Mouse (Mus musculus): ENCODE results near the gene Lgi1. TPM values are rescaled to one million over a fixed set of nuclear protein-coding genes. Genes with fewer than 3 reads are reported as not detected.

Gene Lgi1
- total and polyA plus RNA-seq, 2 experiments from 2014 or later = not detected

- WGBS = 8% methylated on average over 3 of the region's 3 CpGs
- no peak for ATAC-seq (ENCODE audit: insufficient read depth, low read depth)
- no peak overlapping the region for H3K9ac ChIP-seq (replicated peaks; ENCODE audit: low read depth, low read length)
- H3K36me3 ChIP-seq (replicated peaks; ENCODE audit: control insufficient read depth, insufficient read depth, low read length) = no peaks in the 10 kb centered on the region
- no peak overlapping the region for H3K4me2 ChIP-seq (ENCODE audit: low read depth, low read length)
- no peak overlapping the region for H3K27ac ChIP-seq (ENCODE audit: low read depth)
- H3K4me3 ChIP-seq (ENCODE audit: low read depth, low read length) = no peak overlapping the region
- no peak for DNase-seq (ENCODE audit: low spot score)
- no peaks in the 10 kb centered on the region for H3K27me3 ChIP-seq (ENCODE audit: control insufficient read depth, insufficient read depth, low read length)
- TF ChIP-seq CTCF (IDR thresholded peaks at IDR 0.05; ENCODE audit: low read depth) (no peak), EP300 (IDR thresholded peaks at IDR 0.05; ENCODE audit: low read depth) (no peak)
- no peaks in the 10 kb centered on the region for H3K4me1 ChIP-seq (ENCODE audit: control insufficient read depth, insufficient read depth)
- no peaks in the 10 kb centered on the region for H3K9me3 ChIP-seq (replicated peaks; ENCODE audit: control insufficient read depth, low read length)
These were observed 33.8 kb downstream of the Lgi1 start for GRCm38 (mm10) chr19:38298018-38298626.

GRCm38 (mm10) chr19:38308116-38308515, 43.8 kb downstream of the Lgi1 start:
- ATAC-seq (ENCODE audit: insufficient read depth, low read depth) (no peak), DNase-seq (ENCODE audit: low spot score) (no peak)
- no peak for TF ChIP-seq CTCF (IDR thresholded peaks at IDR 0.05; ENCODE audit: low read depth)
- no peak overlapping the region for H3K9ac ChIP-seq (replicated peaks; ENCODE audit: low read depth, low read length)
- no peaks in the 10 kb centered on the region for H3K36me3 ChIP-seq (replicated peaks; ENCODE audit: control insufficient read depth, insufficient read depth, low read length)
- H3K4me1 ChIP-seq (ENCODE audit: control insufficient read depth, insufficient read depth) = no peaks in the 10 kb centered on the region
- H3K27ac ChIP-seq (ENCODE audit: low read depth) = no peak overlapping the region
- H3K4me2 ChIP-seq (ENCODE audit: low read depth, low read length) = no peak overlapping the region
- H3K9me3 ChIP-seq (replicated peaks; ENCODE audit: control insufficient read depth, low read length) = no peaks in the 10 kb centered on the region
- no peaks in the 10 kb centered on the region for H3K27me3 ChIP-seq (ENCODE audit: control insufficient read depth, insufficient read depth, low read length)
- WGBS = 81% methylated on average over 8 of the region's 8 CpGs
- H3K4me3 ChIP-seq (ENCODE audit: low read depth, low read length) = no peak overlapping the region

GRCm38 (mm10) chr19:38315099-38315498, 50.8 kb downstream of the Lgi1 start:
- Histone ChIP-seq H3K27ac (ENCODE audit: low read depth) (no peak overlapping the region), H3K4me3 (ENCODE audit: low read depth, low read length) (no peak overlapping the region), H3K9me3 (replicated peaks; ENCODE audit: control insufficient read depth, low read length) (no peaks in the 10 kb centered on the region), H3K9ac (replicated peaks; ENCODE audit: low read depth, low read length) (no peak overlapping the region), H3K27me3 (ENCODE audit: control insufficient read depth, insufficient read depth, low read length) (no peaks in the 10 kb centered on the region), H3K36me3 (replicated peaks; ENCODE audit: control insufficient read depth, insufficient read depth, low read length) (no peaks in the 10 kb centered on the region), H3K4me2 (ENCODE audit: low read depth, low read length) (no peak overlapping the region), H3K4me1 (ENCODE audit: control insufficient read depth, insufficient read depth) (no peaks in the 10 kb centered on the region)
- 72% methylated on average over 7 of the region's 7 CpGs for WGBS
- DNase-seq (ENCODE audit: low spot score) = no peak
- TF ChIP-seq CTCF (IDR thresholded peaks at IDR 0.05; ENCODE audit: low read depth) = no peak
- no peak for TF ChIP-seq EP300 (IDR thresholded peaks at IDR 0.05; ENCODE audit: low read depth)
- no peak for ATAC-seq (ENCODE audit: insufficient read depth, low read depth)

- no peak overlapping the region for H3K9ac ChIP-seq (replicated peaks; ENCODE audit: low read depth, low read length)
- H3K4me2 ChIP-seq (ENCODE audit: low read depth, low read length) = no peak overlapping the region
- H3K27ac ChIP-seq (ENCODE audit: low read depth) = no peak overlapping the region
- H3K27me3 ChIP-seq (ENCODE audit: control insufficient read depth, insufficient read depth, low read length) = no peaks in the 10 kb centered on the region
- DNase-seq (ENCODE audit: low spot score) (no peak), ATAC-seq (ENCODE audit: insufficient read depth, low read depth) (no peak)
- TF ChIP-seq CTCF (IDR thresholded peaks at IDR 0.05; ENCODE audit: low read depth) (no peak), EP300 (IDR thresholded peaks at IDR 0.05; ENCODE audit: low read depth) (no peak)
- H3K9me3 ChIP-seq (replicated peaks; ENCODE audit: control insufficient read depth, low read length) = no peaks in the 10 kb centered on the region
- no peaks in the 10 kb centered on the region for H3K4me1 ChIP-seq (ENCODE audit: control insufficient read depth, insufficient read depth)
- WGBS = 63% methylated on average over 6 of the region's 6 CpGs
- no peaks in the 10 kb centered on the region for H3K36me3 ChIP-seq (replicated peaks; ENCODE audit: control insufficient read depth, insufficient read depth, low read length)
- H3K4me3 ChIP-seq (ENCODE audit: low read depth, low read length) = no peak overlapping the region
These were observed 52.4 kb downstream of the Lgi1 start for GRCm38 (mm10) chr19:38316602-38317313.

GRCm38 (mm10) chr19:38318308-38318707, 54.0 kb downstream of the Lgi1 start:
- Histone ChIP-seq H3K9ac (replicated peaks; ENCODE audit: low read depth, low read length) (no peak overlapping the region), H3K27me3 (ENCODE audit: control insufficient read depth, insufficient read depth, low read length) (no peaks in the 10 kb centered on the region), H3K4me1 (ENCODE audit: control insufficient read depth, insufficient read depth) (no peaks in the 10 kb centered on the region), H3K4me3 (ENCODE audit: low read depth, low read length) (no peak overlapping the region), H3K36me3 (replicated peaks; ENCODE audit: control insufficient read depth, insufficient read depth, low read length) (no peaks in the 10 kb centered on the region), H3K27ac (ENCODE audit: low read depth) (no peak overlapping the region), H3K9me3 (replicated peaks; ENCODE audit: control insufficient read depth, low read length) (no peaks in the 10 kb centered on the region), H3K4me2 (ENCODE audit: low read depth, low read length) (no peak overlapping the region)
- TF ChIP-seq EP300 (IDR thresholded peaks at IDR 0.05; ENCODE audit: low read depth) (no peak), CTCF (IDR thresholded peaks at IDR 0.05; ENCODE audit: low read depth) (no peak)
- ATAC-seq (ENCODE audit: insufficient read depth, low read depth) = no peak
- 86% methylated on average over 4 of the region's 4 CpGs for WGBS
- DNase-seq (ENCODE audit: low spot score) = no peak

GRCm38 (mm10) chr19:38319168-38319567, 54.8 kb downstream of the Lgi1 start:
- H3K27me3 ChIP-seq (ENCODE audit: control insufficient read depth, insufficient read depth, low read length) = no peaks in the 10 kb centered on the region
- ATAC-seq (ENCODE audit: insufficient read depth, low read depth) (no peak), DNase-seq (ENCODE audit: low spot score) (no peak)
- no peak overlapping the region for H3K27ac ChIP-seq (ENCODE audit: low read depth)
- H3K4me1 ChIP-seq (ENCODE audit: control insufficient read depth, insufficient read depth) = no peaks in the 10 kb centered on the region
- no peak overlapping the region for H3K9ac ChIP-seq (replicated peaks; ENCODE audit: low read depth, low read length)
- H3K4me3 ChIP-seq (ENCODE audit: low read depth, low read length) = no peak overlapping the region
- H3K36me3 ChIP-seq (replicated peaks; ENCODE audit: control insufficient read depth, insufficient read depth, low read length) = no peaks in the 10 kb centered on the region
- no peak overlapping the region for H3K4me2 ChIP-seq (ENCODE audit: low read depth, low read length)
- no peaks in the 10 kb centered on the region for H3K9me3 ChIP-seq (replicated peaks; ENCODE audit: control insufficient read depth, low read length)
- no peak for TF ChIP-seq CTCF (IDR thresholded peaks at IDR 0.05; ENCODE audit: low read depth)
- no peak for TF ChIP-seq EP300 (IDR thresholded peaks at IDR 0.05; ENCODE audit: low read depth)
- 79% methylated on average over 4 of the region's 4 CpGs for WGBS

Measured in heart, postnatal 0 days (tissue).